Mouse (Mus musculus): Measurements from ENCODE around the gene Plin3.

DNA sequence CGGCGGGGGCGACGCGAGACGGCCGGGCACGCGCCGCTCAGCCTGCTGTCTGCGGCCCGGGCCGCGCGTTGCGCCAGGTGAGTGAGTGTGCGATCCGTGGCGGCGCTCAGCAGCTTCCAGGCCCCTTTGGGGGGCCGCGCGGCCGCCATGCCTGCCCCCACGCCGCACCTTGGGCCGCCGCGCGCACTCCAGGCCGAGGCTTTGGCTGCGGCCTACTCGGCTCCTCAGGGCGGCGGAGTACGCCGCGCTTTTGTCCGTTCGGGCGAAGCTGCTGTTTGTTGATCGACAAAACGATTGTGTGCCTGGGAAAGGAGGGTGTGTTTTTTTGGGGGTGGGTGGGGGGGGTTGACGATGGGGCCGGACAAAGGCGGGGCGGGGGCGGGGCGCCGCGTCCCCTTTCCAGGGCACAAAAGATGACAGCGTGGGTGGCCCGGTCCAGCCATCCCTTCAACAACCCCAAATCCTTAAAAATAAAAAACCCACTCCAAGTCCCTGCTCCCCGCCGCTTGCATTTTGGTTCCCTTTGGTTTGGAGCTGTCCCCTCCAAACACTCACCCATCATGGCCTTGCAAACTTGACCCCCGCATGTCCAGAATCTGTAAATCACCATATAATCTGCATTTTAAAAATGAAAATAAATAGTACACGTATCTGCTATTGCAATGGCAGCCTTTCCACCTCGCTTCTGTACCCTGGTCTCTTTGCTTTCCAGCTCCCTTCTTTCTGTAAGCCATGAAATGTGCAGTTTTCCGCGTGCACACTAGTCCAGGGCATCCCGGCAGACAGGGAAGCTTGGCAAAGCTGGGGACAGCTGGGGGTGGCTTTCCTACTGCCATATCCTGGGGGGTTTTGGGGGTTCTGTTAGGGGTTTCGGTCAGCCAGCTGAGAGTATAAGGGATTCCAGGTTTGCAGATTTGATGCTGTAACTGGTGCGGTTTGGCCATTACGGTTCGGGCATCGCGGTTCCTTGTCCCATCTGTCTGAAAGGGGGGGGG lies 33.8 kb upstream of the Plin3 start:
- TF ChIP-seq CTCF (IDR thresholded peaks at IDR 0.05; ENCODE audit: control insufficient read depth, insufficient read depth, insufficient replicate concordance, low read depth, low read length) (no peak), POLR2A (IDR thresholded peaks at IDR 0.05; ENCODE audit: control insufficient read depth, low read depth, low read length) (no peak)

Data from testis, adult 2 months (tissue).